Mouse (Mus musculus) heart, embryonic 12.5 days (tissue): ENCODE measurements around the gene Foxp1. TPM values are rescaled to one million over a fixed set of nuclear protein-coding genes. Genes with fewer than 3 reads are reported as not detected.
A peak's percentile ranks its signal among the peaks of the same experiment; 100 is the strongest.

ENCODE experiments used
- ATAC-seq: fragments of 200-750 bp; cut with Nextera tagmentation; 2 replicates; pipeline ENCODE4 v1.8.0; 2017; ENCODE audit warnings: moderate TSS enrichment, moderate library complexity; ENCODE audit not compliant: insufficient number of reproducible peaks, low FRiP score
- H3K27ac ChIP-seq: fragments of 300-500 bp; sonication (generic); 2 replicates; pipeline ENCODE4 v1.5.1; 2016; ENCODE audit warnings: mild to moderate bottlenecking, moderate library complexity; ENCODE audit not compliant: poor library complexity, severe bottlenecking
- H3K27me3 ChIP-seq: fragments of 300-500 bp; sonication (generic); replicated peaks from 2 replicates; pipeline ENCODE4 v1.6.1; 2016; ENCODE audit warnings: mild to moderate bottlenecking, moderate library complexity
- H3K36me3 ChIP-seq: fragments of 300-500 bp; sonication (generic); 2 replicates; pipeline ENCODE4 v1.6.1; 2016; ENCODE audit warnings: mild to moderate bottlenecking, moderate library complexity
- H3K4me1 ChIP-seq: fragments of 300-500 bp; sonication (generic); replicated peaks from 2 replicates; pipeline ENCODE4 v1.6.1; 2016; ENCODE audit warnings: mild to moderate bottlenecking
- H3K4me2 ChIP-seq: fragments of 300-500 bp; sonication (generic); 2 replicates; pipeline ENCODE4 v1.6.1; 2016; ENCODE audit warnings: mild to moderate bottlenecking, moderate library complexity
- H3K4me3 ChIP-seq: fragments of 300-500 bp; sonication (generic); 2 replicates; pipeline ENCODE4 v1.5.1; 2016; ENCODE audit warnings: mild to moderate bottlenecking
- H3K9ac ChIP-seq: fragments of 300-500 bp; sonication (generic); 2 replicates; pipeline ENCODE4 v1.6.1; 2016; ENCODE audit warnings: mild to moderate bottlenecking, moderate library complexity
- H3K9me3 ChIP-seq: fragments of 300-500 bp; sonication (generic); replicated peaks from 2 replicates; pipeline ENCODE4 v1.6.1; 2016; ENCODE audit warnings: mild to moderate bottlenecking, moderate library complexity
- WGBS: fragments of 180-500 bp; shearing (Covaris S2); methylation state at CpG from one replicate; pipeline ENCODE4 v1.1.7; 2016; 5-methylcytosine and 5-hydroxymethylcytosine counted together
- polyA plus RNA-seq: library from polyadenylated mRNA; unstranded; fragments of >200 nt; fragmentation: Nextera tagmentation; extraction: Ambion mirVana; gene quantifications from 2 replicates; pipeline ENCODE4 v1.2.1, GENCODE M21; 2016

The Foxp1 gene
- polyA plus RNA-seq, 1 experiment from 2014 or later: 91.1 TPM

DNA sequence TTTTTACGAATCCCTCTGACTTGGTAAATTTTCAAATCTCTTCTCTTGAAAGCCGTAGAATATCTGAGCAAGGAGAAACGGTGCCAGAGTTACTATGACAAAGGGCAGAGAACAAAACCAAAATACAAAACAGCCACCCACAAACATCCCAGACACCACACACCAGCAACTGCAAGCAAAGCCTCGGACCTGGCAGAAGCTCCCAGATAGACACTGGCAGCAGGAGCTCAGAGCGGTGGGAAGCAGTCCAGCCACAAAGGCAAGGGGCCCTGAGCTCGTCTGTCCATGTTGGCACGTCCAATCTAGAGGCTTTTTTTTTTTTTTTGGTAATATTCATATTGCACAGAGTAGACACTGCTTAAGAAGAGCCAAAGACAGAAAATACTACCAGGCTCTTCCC is 58.6 kb downstream of the Foxp1 start:
- no peak overlapping the region for H3K4me3 ChIP-seq
- H3K27ac ChIP-seq: no peak overlapping the region
- peaks cover 16% of the 10 kb centered on the region for H3K4me1 ChIP-seq
- no peaks in the 10 kb centered on the region for H3K9me3 ChIP-seq
- peaks cover 4% of the 10 kb centered on the region; the same call in 1 of the 2 replicates for H3K36me3 ChIP-seq
- no peaks in the 10 kb centered on the region for H3K27me3 ChIP-seq
- WGBS: 81% methylated on average over 7 of the region's 7 CpGs
- H3K4me2 ChIP-seq: no peak overlapping the region
- H3K9ac ChIP-seq: no peak overlapping the region
- ATAC-seq: no peak

DNA sequence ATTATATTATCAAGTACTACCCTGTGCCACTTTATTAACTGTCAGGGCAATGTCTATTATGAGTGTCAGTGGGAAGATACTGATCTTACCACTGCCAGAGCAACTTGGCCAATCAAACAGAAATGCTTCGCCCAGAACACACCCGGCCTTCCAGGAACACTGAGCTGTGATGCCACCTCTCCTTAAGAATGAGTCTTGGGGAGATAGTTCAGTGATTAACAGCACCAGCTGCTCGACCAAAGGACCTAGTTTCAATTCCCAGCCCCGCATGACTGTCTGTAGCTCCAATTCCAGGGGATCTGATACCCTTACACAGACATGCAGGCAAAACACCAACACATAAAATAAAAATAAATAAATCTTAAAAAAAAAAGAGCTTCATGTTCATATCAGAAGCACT is 63.7 kb downstream of the Foxp1 start:
- H3K4me1 ChIP-seq: peaks cover 5% of the 10 kb centered on the region; the same call in 1 of the 2 replicates
- no peak for ATAC-seq
- H3K27me3 ChIP-seq: no peaks in the 10 kb centered on the region
- H3K36me3 ChIP-seq: peaks cover 4% of the 10 kb centered on the region; the same call in 1 of the 2 replicates
- no peak overlapping the region for H3K9ac ChIP-seq
- H3K4me3 ChIP-seq: no peak overlapping the region
- H3K9me3 ChIP-seq: no peaks in the 10 kb centered on the region
- 82% methylated on average over 4 of the region's 4 CpGs for whole genome bisulfite sequencing
- no peak overlapping the region for H3K4me2 ChIP-seq
- no peak overlapping the region for H3K27ac ChIP-seq

DNA sequence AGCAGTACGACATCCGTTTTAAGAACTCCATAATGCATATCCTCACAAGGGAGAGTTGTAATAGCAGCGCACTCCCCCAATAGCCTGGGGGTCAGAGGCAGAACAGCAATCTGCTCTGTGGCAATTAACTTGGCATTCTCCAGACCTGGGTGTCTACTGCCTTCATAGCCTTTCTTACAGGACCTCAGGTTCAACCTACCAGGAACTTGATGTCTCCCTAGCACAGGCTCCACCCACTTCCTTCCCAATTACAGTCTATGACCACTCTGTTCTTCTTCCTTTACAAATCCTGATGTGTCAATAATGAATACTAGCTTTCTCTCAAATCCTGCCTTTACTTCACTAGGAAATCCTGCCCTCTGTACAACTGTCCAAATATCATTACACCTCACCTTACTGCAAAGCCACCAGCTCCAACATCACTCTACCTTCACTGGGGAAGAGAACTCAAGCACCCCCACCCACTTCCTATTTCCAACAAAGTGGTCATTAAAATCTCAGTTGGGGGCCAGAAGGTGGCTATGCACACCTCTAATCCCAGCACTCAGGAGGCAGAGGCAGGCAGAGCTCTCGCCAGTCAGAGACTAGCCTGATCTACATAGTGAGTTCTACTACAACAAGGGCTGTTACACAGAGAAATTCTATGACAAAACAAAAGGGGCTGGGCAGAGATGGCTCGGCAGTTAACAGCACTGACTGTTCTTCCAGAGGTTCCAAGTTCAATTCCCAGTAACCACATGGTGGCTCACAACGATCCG is 68.6 kb downstream of the Foxp1 start:
- Histone ChIP-seq H3K4me3 (no peak overlapping the region), H3K36me3 (no peaks in the 10 kb centered on the region), H3K9ac (no peak overlapping the region), H3K27me3 (no peaks in the 10 kb centered on the region), H3K27ac (no peak overlapping the region), H3K9me3 (no peaks in the 10 kb centered on the region), H3K4me2 (no peak overlapping the region), H3K4me1 (peaks cover 34% of the 10 kb centered on the region)
- ATAC-seq: no peak
- 85% methylated on average over 7 of the region's 7 CpGs for WGBS

DNA sequence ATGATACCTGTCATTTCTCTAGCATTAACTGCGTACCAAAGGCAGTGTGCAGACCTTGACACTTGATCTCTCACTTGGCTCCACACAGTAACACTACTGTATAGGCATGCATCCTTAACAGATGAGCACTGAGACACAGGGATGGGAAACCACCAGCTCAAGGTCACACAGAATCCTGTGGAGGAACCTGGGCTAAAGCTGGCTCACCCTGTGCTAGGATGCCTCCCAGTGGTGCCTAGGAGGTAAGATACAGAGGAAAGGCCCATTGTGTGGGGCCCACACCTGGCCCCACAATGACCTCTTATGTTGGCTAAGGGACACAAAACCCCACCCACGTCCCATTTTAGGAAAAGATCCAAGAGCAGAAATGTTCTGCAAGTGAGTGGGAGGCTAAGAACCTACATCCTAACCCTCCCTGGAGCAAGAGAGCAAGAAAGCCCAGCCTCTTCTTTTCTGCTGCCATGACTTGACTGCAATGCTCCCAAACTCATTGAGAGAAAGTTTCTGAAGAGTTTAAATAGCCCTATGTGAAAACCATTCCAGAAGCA is 69.8 kb downstream of the Foxp1 start:
- H3K27ac ChIP-seq: 0 out of 2 replicates have a peak overlapping the region, but pooled peaks have one; percentile 34
- H3K4me3 ChIP-seq: no peak overlapping the region
- no peak overlapping the region for H3K9ac ChIP-seq
- H3K4me2 ChIP-seq: no peak overlapping the region
- no peaks in the 10 kb centered on the region for H3K9me3 ChIP-seq
- 71% methylated on average over 2 of the region's 2 CpGs for WGBS
- no peaks in the 10 kb centered on the region for H3K27me3 ChIP-seq
- H3K4me1 ChIP-seq: peaks cover 34% of the 10 kb centered on the region
- H3K36me3 ChIP-seq: no peaks in the 10 kb centered on the region
- no peak for ATAC-seq

DNA sequence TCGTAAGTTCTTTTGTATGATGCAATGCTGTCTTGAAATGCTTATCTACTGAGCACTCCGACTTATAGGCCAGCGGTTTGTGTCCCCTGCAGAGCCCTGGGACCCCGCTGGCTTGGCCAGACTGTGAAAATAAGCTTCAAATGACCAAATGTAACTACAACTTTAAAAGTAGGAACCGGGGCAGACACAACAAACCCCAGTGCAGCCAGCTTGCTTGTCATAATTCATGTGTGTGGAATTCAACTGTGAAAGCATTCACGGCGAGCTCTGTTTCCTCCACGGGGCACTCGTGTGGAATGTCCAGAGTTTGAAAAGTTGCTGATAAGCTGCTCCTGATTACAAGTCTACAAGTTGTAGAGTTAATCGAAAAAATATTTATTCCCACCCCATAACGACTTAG is 71.0 kb downstream of the Foxp1 start:
- Histone ChIP-seq H3K36me3 (no peaks in the 10 kb centered on the region), H3K4me1 (peaks cover 34% of the 10 kb centered on the region), H3K27ac (peak overlapping the region; percentile 66), H3K9ac (no peak overlapping the region), H3K4me2 (0 out of 2 replicates have a peak overlapping the region, but pooled peaks have one; percentile 20), H3K27me3 (no peaks in the 10 kb centered on the region), H3K9me3 (no peaks in the 10 kb centered on the region), H3K4me3 (no peak overlapping the region)
- ATAC-seq: no peak
- WGBS: 18% methylated on average over 11 of the region's 11 CpGs

DNA sequence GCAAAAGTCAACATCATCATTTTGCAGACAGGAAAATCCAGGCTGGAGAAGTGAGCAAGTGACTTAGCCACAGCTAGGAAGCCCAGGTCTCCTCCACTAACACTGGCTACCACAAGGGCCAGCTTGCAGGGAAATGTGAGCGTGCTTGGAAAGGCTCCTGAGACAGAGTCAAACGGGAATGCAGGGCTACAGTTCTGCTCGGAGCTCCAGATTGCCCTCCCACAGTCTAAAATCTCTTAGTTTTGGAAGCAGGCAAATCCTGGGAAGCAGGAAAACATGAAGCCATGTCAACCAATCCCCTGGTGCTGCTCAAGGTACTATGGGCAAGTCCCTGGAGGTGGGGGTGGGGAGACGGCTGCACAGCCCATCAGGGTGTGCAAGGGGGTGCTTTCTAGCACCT is 75.1 kb downstream of the Foxp1 start:
- Histone ChIP-seq H3K27ac (no peak overlapping the region), H3K4me2 (no peak overlapping the region), H3K4me3 (no peak overlapping the region), H3K9ac (no peak overlapping the region), H3K27me3 (no peaks in the 10 kb centered on the region), H3K36me3 (no peaks in the 10 kb centered on the region), H3K4me1 (peaks cover 24% of the 10 kb centered on the region), H3K9me3 (no peaks in the 10 kb centered on the region)
- 75% methylated on average over 4 of the region's 4 CpGs for WGBS
- ATAC-seq: no peak

DNA sequence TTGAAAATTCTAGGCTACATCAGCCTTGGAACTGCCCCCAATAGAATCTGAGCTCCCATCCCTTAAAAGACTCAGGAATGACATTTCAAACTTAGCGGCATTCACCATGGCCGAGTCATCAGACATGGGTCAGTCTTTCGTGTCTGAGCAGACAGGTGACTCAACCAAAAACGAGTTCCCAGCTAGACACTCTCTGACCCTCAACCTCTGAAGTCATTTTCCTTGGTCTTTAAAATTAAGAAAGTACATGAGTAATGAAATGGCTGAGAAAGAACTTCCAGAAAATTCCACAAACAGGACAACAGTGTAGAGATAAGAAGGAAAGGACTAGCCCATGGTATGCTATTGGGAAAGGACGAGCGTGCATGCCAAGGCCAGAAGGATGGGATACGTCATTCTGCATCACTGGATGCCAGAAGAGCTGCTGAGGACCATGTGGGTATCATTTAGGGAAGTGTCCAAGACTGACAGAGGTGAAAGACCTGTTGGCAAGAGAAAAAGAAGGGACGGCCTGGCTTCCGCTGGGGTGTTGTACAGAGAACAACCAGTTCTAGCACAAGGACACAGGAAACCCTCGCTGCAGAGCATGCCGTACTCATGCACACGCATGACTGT is 75.6 kb downstream of the Foxp1 start:
- no peak overlapping the region for H3K27ac ChIP-seq
- H3K36me3 ChIP-seq: no peaks in the 10 kb centered on the region
- no peak overlapping the region for H3K4me2 ChIP-seq
- no peak for ATAC-seq
- WGBS: 86% methylated on average over 12 of the region's 12 CpGs
- H3K4me1 ChIP-seq: peaks cover 20% of the 10 kb centered on the region
- H3K27me3 ChIP-seq: no peaks in the 10 kb centered on the region
- H3K9me3 ChIP-seq: no peaks in the 10 kb centered on the region
- H3K9ac ChIP-seq: no peak overlapping the region
- H3K4me3 ChIP-seq: no peak overlapping the region

DNA sequence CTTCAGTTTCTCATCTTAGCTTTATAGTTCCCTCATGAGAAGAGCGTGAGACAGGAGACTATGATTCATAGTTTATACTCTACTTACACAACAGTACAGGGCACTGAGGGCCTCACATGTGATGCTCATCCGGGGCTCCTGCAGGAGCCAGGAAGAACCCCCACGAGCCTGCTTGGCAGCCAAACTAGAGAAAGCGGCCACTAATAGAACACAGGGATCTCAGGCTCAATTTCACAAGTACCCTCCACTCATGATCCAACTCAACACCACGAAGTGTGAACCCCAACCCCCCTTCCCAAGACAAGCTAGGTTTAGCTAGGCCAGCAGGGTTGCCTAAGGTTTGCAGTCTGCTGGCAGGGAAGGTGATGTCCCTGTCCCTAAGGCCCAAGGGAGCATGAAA is 79.1 kb downstream of the Foxp1 start:
- Histone ChIP-seq H3K36me3 (no peaks in the 10 kb centered on the region), H3K4me3 (no peak overlapping the region), H3K4me2 (no peak overlapping the region), H3K4me1 (peaks cover 27% of the 10 kb centered on the region), H3K9me3 (no peaks in the 10 kb centered on the region), H3K9ac (no peak overlapping the region), H3K27me3 (no peaks in the 10 kb centered on the region), H3K27ac (no peak overlapping the region)
- 57% methylated on average over 5 of the region's 5 CpGs for WGBS
- ATAC-seq: no peak

DNA sequence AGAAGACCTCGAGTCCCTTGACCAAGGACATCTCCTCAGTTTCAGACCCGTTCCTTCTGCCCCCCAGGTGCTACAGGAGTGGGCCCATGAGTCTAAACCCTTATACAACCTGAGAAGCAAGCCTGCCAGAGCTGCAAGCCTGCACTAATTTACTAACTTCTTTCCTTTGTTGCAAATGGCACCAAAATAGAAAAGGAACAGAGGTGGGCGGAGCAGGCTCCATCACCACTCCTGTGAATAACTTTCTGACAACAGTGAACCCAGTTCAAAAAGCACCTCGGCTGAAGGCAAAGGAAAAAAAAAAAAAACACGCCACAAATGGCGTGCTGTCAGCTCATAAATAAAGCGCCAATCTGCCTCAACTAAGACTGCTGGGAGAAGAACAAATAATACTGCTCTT is 81.4 kb downstream of the Foxp1 start:
- H3K9me3 ChIP-seq: no peaks in the 10 kb centered on the region
- H3K27me3 ChIP-seq: no peaks in the 10 kb centered on the region
- ATAC-seq: no peak
- no peaks in the 10 kb centered on the region for H3K36me3 ChIP-seq
- H3K4me1 ChIP-seq: peaks cover 30% of the 10 kb centered on the region
- 71% methylated on average over 7 of the region's 7 CpGs for WGBS
- no peak overlapping the region for H3K9ac ChIP-seq
- H3K27ac ChIP-seq: no peak overlapping the region
- H3K4me3 ChIP-seq: no peak overlapping the region
- H3K4me2 ChIP-seq: no peak overlapping the region

DNA sequence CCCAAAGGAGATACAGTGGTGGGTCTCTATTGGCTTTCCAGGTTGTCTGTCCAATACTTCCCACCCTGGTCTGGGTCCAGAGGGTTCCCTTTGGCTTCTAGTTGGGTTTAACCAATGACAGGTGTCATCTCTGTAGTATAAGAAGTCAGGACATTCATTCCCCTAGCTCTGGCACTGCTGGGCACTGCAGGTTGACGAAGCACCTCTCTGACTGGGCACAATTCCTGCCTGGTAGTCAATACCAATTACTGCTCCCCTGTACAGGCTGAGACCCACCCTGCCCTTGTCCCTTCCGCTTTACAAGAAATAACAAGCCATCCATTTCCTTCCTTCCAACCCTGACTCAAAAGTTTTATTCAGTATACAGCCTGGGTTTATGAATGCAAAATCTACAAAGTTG is 81.9 kb downstream of the Foxp1 start:
- Histone ChIP-seq H3K27ac (peak overlapping the region; percentile 56; the same call in 1 of the 2 replicates), H3K9ac (no peak overlapping the region), H3K36me3 (no peaks in the 10 kb centered on the region), H3K9me3 (no peaks in the 10 kb centered on the region), H3K4me3 (no peak overlapping the region), H3K4me2 (no peak overlapping the region), H3K27me3 (no peaks in the 10 kb centered on the region), H3K4me1 (peaks cover 30% of the 10 kb centered on the region)
- 87% methylated on average over 2 of the region's 2 CpGs for WGBS
- no peak for ATAC-seq

DNA sequence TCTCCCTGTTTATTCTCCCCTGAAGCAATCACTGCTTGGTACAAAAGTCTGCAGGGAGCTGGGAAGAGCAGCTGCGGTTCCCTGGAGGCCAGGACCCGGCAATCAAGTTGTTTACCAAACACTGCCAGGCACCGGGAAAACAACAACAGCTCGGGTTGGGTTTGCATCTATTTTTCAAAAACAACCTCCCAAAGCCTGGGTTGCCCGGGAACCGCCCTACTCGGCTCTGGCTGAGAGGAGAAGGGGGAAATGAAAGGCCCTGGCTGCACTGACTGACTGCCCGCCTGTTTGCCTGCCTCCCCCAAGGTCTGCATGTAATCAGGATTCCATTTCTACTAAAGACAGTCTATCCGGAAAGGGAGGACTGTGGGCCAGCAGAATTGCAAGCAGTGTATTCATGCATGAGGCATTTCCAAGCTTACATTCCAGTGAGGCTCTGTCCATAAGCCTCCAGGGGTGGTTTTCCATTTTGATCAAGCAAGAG is 82.6 kb downstream of the Foxp1 start:
- ATAC-seq: peak; percentile 48; the same call in 1 of the 2 replicates
- peak overlapping the region; percentile 50 for H3K4me2 ChIP-seq
- peak overlapping the region; percentile 56 for H3K27ac ChIP-seq
- 0 out of 2 replicates have a peak, but pooled peaks cover 3% of the 10 kb centered on the region for H3K36me3 ChIP-seq
- H3K9ac ChIP-seq: peak overlapping the region; percentile 12
- no peak overlapping the region for H3K4me3 ChIP-seq
- no peaks in the 10 kb centered on the region for H3K27me3 ChIP-seq
- 14% methylated on average over 9 of the region's 9 CpGs for WGBS
- no peaks in the 10 kb centered on the region for H3K9me3 ChIP-seq
- H3K4me1 ChIP-seq: peaks cover 30% of the 10 kb centered on the region
